23 mouse cellular contexts compared by ENCODE assay signal in genomic region chr16:30616281-30616680, GRCm38 (mm10). TPM values are rescaled to one million over a fixed set of nuclear protein-coding genes. Genes with fewer than 3 reads are reported as not detected.
DNase-seq lines count a peak whose midpoint lies in the region; ATAC-seq and TF ChIP-seq lines count a peak whose summit lies in the region.
"Had no signal": no experiment of that assay in that cellular context is flagged by ENCODE, and none has a peak within 500 bp of the region (broad histone marks: within the 10 kb centered on the region; RNA-seq: fewer than 3 reads in every experiment).

No protein-coding gene starts in this region.

- TF ChIP-seq CTCF in brain, embryonic 14.5 days (IDR thresholded peaks at IDR 0.05; ENCODE audit: borderline replicate concordance, extremely low read depth, insufficient read depth, insufficient read length), result no peak

- 75% methylated on average over 3 of the region's 3 CpGs for WGBS in midbrain, embryonic 14.5 days

- ATAC-seq in midbrain, embryonic 14.5 days (ENCODE audit: low FRiP score, low TSS enrichment), result no peak
- ATAC-seq: activated CD4-positive, CD25-positive, alpha-beta regulatory T cell, adult 4 months; CD4-positive, CD25-positive, alpha-beta regulatory T cell, adult 4 months; forebrain, embryonic 13.5 days; forebrain, embryonic 15.5 days; forebrain, postnatal 0 days; Patski had no signal

- no peaks in the 10 kb centered on the region for H3K4me1 ChIP-seq in midbrain, embryonic 14.5 days (ENCODE audit: control insufficient read depth, insufficient read depth, low read length)
- H3K4me1 ChIP-seq: forebrain, embryonic 15.5 days had no signal

- H3K9ac ChIP-seq in midbrain, embryonic 14.5 days (replicated peaks; ENCODE audit: low read length), result no peak overlapping the region
- H3K9ac ChIP-seq: embryonic facial prominence, embryonic 12.5 days; forebrain, embryonic 13.5 days; forebrain, embryonic 15.5 days; forebrain, postnatal 0 days had no signal

- H3K27ac ChIP-seq in midbrain, embryonic 14.5 days (replicated peaks; ENCODE audit: low read depth, low read length), result no peak overlapping the region
- H3K27ac ChIP-seq: embryonic facial prominence, embryonic 10.5 days; embryonic facial prominence, embryonic 12.5 days; forebrain, embryonic 13.5 days; forebrain, embryonic 15.5 days had no signal

- no peaks in the 10 kb centered on the region for H3K9me3 ChIP-seq in midbrain, embryonic 14.5 days (ENCODE audit: control insufficient read depth, low read length)
- H3K9me3 ChIP-seq: embryonic facial prominence, embryonic 10.5 days; embryonic facial prominence, embryonic 12.5 days; forebrain, embryonic 13.5 days; forebrain, embryonic 15.5 days; G1E had no signal

- H3K27me3 ChIP-seq in midbrain, embryonic 14.5 days (ENCODE audit: control insufficient read depth, insufficient read depth, low read length), result no peaks in the 10 kb centered on the region
- H3K27me3 ChIP-seq: embryonic facial prominence, embryonic 12.5 days; forebrain, embryonic 13.5 days; forebrain, embryonic 15.5 days; Patski had no signal

- H3K4me2 ChIP-seq in midbrain, embryonic 14.5 days (ENCODE audit: low read length), result no peak overlapping the region
- H3K4me2 ChIP-seq: embryonic facial prominence, embryonic 12.5 days; forebrain, embryonic 13.5 days; forebrain, embryonic 15.5 days had no signal

- peak; percentile 63 to 88 for DNase-seq in adrenal gland, adult (ENCODE audit: inconsistent age in 2 of 2, low spot score in 1 of 2)
- DNase-seq in adrenal gland, postnatal 25 days, result no peak
- peak; percentile 48 for DNase-seq in retina, postnatal 1 day
- DNase-seq in retina, embryonic 14.5 days (ENCODE audit: low spot score), result no peak
- DNase-seq in adrenal gland, postnatal 14 days, result peak; percentile 52
- peak; percentile 31 for DNase-seq in brain, embryonic 14.5 days (ENCODE audit: low read depth)
- DNase-seq in kidney, adult 8-10 months, result no peak
- no peak for DNase-seq in midbrain, embryonic 14.5 days
- DNase-seq: B cell, adult 2 months; cerebellum, adult 11 months; cerebellum, adult 18-20 months; cerebellum, adult 8-10 months; cerebellum, adult 9-11 months; cerebellum, postnatal 25 days; forebrain, postnatal 0 days had no signal

- no peak overlapping the region for H3K4me3 ChIP-seq in midbrain, embryonic 14.5 days (replicated peaks; ENCODE audit: low read depth, low read length)
- H3K4me3 ChIP-seq: embryonic facial prominence, embryonic 10.5 days; embryonic facial prominence, embryonic 12.5 days; forebrain, embryonic 13.5 days; forebrain, embryonic 15.5 days had no signal

- no peak for TF ChIP-seq POLR2A in brain, embryonic 14.5 days (IDR thresholded peaks at IDR 0.05; ENCODE audit: borderline replicate concordance, extremely low read depth, insufficient read depth, insufficient read length, poor library complexity, severe bottlenecking)

- H3K36me3 ChIP-seq in midbrain, embryonic 14.5 days (ENCODE audit: control insufficient read depth, insufficient read depth, low read length), result no peaks in the 10 kb centered on the region
- H3K36me3 ChIP-seq: embryonic facial prominence, embryonic 10.5 days; embryonic facial prominence, embryonic 12.5 days; forebrain, embryonic 15.5 days; G1E had no signal

RNA-seq across cellular contexts. Expression of gene Fam43a, which starts 16.8 kb away (rescaled TPM):
- 20.4 and 30.0 TPM in 2 replicates for total RNA-seq in adrenal gland, postnatal 25 days (2021)
- total RNA-seq in adrenal gland, postnatal 14 days (2021), result 33.6 and 48.4 TPM in 2 replicates
- polyA plus RNA-seq in brain, embryonic 14.5 days (2012; rRNA removed), result 9.0 and 13.8 TPM in 2 replicates
- 5.1 and 5.9 TPM in 2 replicates for polyA plus RNA-seq in midbrain, embryonic 14.5 days (2014; fragmentation: Nextera tagmentation; extraction: Ambion mirVana)
- total RNA-seq: G1E had no signal

RNA-seq across cellular contexts. Expression of gene Lsg1, which starts 28.9 kb away (rescaled TPM):
- 32.1 and 39.6 TPM in 2 replicates for total RNA-seq in adrenal gland, postnatal 25 days (2021)
- 31.0 and 33.2 TPM in 2 replicates for total RNA-seq in adrenal gland, postnatal 14 days (2021)
- polyA plus RNA-seq in brain, embryonic 14.5 days (2012; rRNA removed), result 28.6 and 29.1 TPM in 2 replicates
- polyA plus RNA-seq in midbrain, embryonic 14.5 days (2014; fragmentation: Nextera tagmentation; extraction: Ambion mirVana), result 43.2 and 55.0 TPM in 2 replicates

Comparison
In these comparisons a context has a peak if more than half of its experiments do, and no peak if none do; other contexts are left out.
1. DNase-seq: peak in adrenal gland, adult (2 of 2), retina, postnatal 1 day (single experiment), adrenal gland, postnatal 14 days (single experiment) and brain, embryonic 14.5 days (single experiment); none in adrenal gland, postnatal 25 days (single experiment), retina, embryonic 14.5 days (single experiment), kidney, adult 8-10 months (0 of 2) and midbrain, embryonic 14.5 days (single experiment).